Mouse (Mus musculus) cerebellum, adult 2 months (tissue): ENCODE measurements at regions not wholly inside any gene's neighbourhood (a gene's known extent, or its start where the extent isn't known, plus 50 kb on each side); places are given as distances from the start of the nearest gene placed in this dataset.

Experiments used
- CTCF ChIP-seq: fragments of 200-500 bp; IDR thresholded peaks from 2 replicates; pipeline ENCODE4 v1.5.1; 2011; ENCODE audit warnings: low read depth, mild to moderate bottlenecking, control low read depth, low read length, moderate library complexity, borderline replicate concordance; ENCODE audit not compliant: insufficient read depth
- POLR2A ChIP-seq: fragments of 200-500 bp; IDR thresholded peaks from 2 replicates; pipeline ENCODE4 v1.6.1; 2011; ENCODE audit warnings: low read length, control low read depth, borderline replicate concordance; ENCODE audit not compliant: insufficient read depth

DNA sequence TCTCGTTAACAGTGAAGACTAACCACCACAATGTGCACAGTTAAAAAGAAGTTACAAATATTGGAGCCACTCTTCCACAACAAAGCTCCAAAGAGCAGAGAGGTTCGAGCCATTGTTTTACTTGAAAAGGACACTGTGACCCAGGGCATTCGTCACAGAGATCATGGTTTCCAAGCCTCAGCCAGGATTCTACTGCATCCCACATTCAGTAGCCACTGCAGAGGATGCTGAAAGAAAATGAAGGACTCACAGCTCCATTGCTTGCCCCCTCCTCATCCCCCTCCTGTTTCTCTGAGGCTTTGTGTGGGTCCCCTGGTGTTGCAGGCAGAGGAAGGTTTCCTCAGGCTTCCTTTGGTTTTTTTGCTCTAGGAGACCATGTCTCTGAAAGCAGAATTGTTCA is 182.9 kb downstream of the Mex3b start:
- TF ChIP-seq CTCF (no peak), POLR2A (no peak)
